21 mouse cellular contexts compared by ENCODE assay signal in the genomic region with DNA sequence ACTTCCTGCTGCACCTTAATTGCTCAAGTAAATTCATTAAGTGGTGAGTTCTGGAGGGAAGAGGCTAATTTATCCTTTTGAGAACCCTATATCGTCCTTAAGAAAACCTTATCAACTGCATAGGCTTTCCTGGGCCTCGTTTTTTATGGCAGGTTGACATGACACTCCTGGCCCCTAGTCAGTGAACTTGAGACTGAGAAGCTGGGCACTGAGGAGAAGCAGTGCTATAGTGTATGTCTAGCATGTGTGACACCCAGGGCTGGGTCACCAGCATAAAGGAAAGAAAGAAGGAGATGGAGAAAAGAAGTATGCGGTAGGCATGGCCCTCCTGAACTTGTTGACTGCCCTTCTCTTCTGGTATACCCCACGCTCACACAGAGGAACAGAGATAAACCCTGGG. TPM values are rescaled to one million over a fixed set of nuclear protein-coding genes. Genes with fewer than 3 reads are reported as not detected.
"Had no signal": no experiment of that assay in that cellular context is flagged by ENCODE, and none has a peak within 500 bp of the region (broad histone marks: within the 10 kb centered on the region; RNA-seq: fewer than 3 reads in every experiment).

No protein-coding gene starts in this region.

- H3K9me3 ChIP-seq: liver, embryonic 15.5 days; lung, embryonic 15.5 days; midbrain, embryonic 10.5 days; midbrain, embryonic 12.5 days; neural tube, embryonic 13.5 days; neural tube, embryonic 15.5 days; stomach, embryonic 15.5 days had no signal

- H3K27me3 ChIP-seq: liver, embryonic 15.5 days; lung, embryonic 15.5 days; midbrain, embryonic 12.5 days; neural tube, embryonic 13.5 days; neural tube, embryonic 15.5 days; stomach, embryonic 15.5 days had no signal

- DNase-seq: liver, postnatal 0 days; lung, adult 2 months; lung, postnatal 14 days; lung, postnatal 4 days; midbrain, embryonic 14.5 days; right cerebral cortex, postnatal 14 days; thymus, adult 2 months; thymus, postnatal 25 days; thymus, postnatal 4 days had no signal

- H3K4me3 ChIP-seq: liver, embryonic 15.5 days; lung, embryonic 15.5 days; midbrain, embryonic 10.5 days; midbrain, embryonic 12.5 days; myocyte; neural tube, embryonic 13.5 days; neural tube, embryonic 15.5 days; stomach, embryonic 15.5 days had no signal

- H3K4me2 ChIP-seq: liver, embryonic 15.5 days; lung, embryonic 15.5 days; midbrain, embryonic 12.5 days; neural tube, embryonic 13.5 days; neural tube, embryonic 15.5 days; stomach, embryonic 15.5 days had no signal

- ATAC-seq: liver, postnatal 0 days; lung, postnatal 0 days; midbrain, embryonic 16.5 days had no signal

- H3K9ac ChIP-seq: liver, embryonic 15.5 days; liver, postnatal 0 days; lung, embryonic 15.5 days; midbrain, embryonic 12.5 days; neural tube, embryonic 13.5 days; neural tube, embryonic 15.5 days; stomach, embryonic 15.5 days had no signal

- H3K27ac ChIP-seq: liver, embryonic 15.5 days; lung, embryonic 15.5 days; midbrain, embryonic 10.5 days; midbrain, embryonic 12.5 days; neural tube, embryonic 13.5 days; neural tube, embryonic 15.5 days; stomach, embryonic 15.5 days; stomach, postnatal 0 days had no signal

- H3K36me3 ChIP-seq: liver, embryonic 15.5 days; lung, embryonic 15.5 days; midbrain, embryonic 10.5 days; midbrain, embryonic 12.5 days; neural tube, embryonic 13.5 days; neural tube, embryonic 15.5 days; stomach, embryonic 15.5 days had no signal

- H3K4me1 ChIP-seq: lung, embryonic 15.5 days; midbrain, embryonic 10.5 days; midbrain, embryonic 12.5 days; neural tube, embryonic 13.5 days; neural tube, embryonic 15.5 days; stomach, embryonic 15.5 days had no signal

RNA-seq across cellular contexts. Expression of a gene that starts 27.8 kb away (rescaled TPM):
- total RNA-seq: megakaryocyte, adult 5-6 weeks had no signal
